Mouse (Mus musculus) cerebellum, adult 11 months (tissue): ENCODE measurements around the gene B4galt7.
"Not testable (repeated sequence)": the region's sequence is repeated elsewhere in the genome, so short reads cannot be mapped to it uniquely, and the experiment has no call there.

ENCODE experiments used
- DNase-seq: peaks from one replicate; pipeline ENCODE4 v3.0.0; 2022

Gene B4galt7

GRCm38 (mm10) chr13:55600657-55601056 is 961 bp downstream of the B4galt7 start:
- no peak for DNase-seq

DNA sequence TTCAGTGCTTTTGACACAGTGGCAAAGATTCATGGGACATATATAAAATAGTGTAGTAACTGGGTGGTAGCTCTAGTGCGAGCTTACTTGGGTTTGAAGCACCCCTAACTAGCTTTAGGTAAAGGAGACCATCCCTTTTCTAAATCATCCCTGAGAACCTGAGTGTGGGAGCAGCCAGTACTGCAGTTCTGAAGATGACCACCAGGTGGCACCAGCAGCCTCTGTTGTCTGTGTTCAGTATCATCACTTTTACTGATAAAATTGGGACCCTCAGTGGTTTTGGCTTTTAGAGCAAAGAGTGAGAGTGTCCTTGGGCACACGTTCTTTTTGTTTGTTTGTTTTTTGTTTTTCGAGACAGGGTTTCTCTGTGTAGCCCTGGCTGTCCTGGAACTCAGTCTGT is 1.9 kb downstream of the B4galt7 start:
- DNase-seq, result peak; percentile 72

- DNase-seq, result no peak
Measured at GRCm38 (mm10) chr13:55604606-55605005, 4.9 kb downstream of the B4galt7 start.

DNA sequence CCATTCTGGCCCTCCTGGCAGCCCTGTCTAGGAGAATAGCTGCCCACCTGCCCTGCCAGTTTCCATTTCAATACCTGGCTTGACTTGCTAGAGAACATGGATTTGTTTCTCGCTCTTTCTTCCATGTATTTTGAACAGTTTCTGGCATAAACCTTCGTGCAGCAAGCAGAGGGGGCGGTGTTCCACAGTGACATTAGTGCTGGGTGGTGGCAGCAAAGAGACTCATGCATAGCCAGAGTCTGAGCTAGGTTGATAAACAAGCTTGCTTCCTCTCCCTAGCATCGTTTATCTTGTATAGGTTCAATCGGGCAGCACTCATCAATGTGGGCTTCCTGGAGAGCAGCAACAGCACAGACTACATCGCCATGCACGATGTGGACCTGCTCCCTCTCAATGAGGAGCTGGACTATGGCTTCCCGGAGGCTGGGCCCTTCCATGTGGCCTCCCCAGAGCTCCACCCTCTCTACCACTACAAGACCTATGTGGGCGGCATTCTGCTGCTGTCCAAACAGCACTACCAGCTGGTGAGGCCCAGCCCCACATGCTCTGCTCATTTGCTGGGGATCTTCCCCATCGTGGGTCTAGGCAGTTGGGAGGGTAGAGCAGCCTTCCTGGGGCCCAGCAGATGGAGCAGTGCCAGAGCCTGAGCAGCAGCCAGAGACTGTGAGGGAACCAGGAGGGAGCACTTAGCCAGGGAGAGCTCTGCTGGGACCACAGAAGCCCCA is 7.4 kb downstream of the B4galt7 start:
- no peak for DNase-seq

GRCm38 (mm10) chr13:55607624-55608006 is 7.9 kb downstream of the B4galt7 start:
- no peak for DNase-seq

- DNase-seq, result no peak
Measured at GRCm38 (mm10) chr13:55611996-55612395, 12.3 kb downstream of the B4galt7 start.

- no peak for DNase-seq
Measured at GRCm38 (mm10) chr13:55613471-55613870, 13.8 kb downstream of the B4galt7 start.

DNA sequence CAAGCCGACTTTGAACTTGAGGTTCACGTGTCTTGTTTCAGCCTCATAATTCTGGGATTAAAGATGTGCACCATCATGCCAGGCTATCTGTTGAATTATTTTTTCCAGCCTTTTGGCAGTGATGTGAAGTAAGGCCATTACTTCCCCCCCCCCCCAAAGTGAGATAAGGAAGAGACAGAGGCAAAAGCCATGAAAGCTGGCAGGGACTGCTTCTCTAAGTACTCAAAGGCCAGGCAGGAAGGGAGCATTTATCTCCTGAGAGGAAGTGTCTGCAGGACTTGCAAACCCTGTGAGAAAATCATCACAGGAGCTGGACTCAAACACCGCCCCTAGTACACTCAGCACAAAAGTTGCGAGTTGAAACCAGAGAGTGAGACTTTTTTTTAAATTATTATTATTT is 19.6 kb downstream of the B4galt7 start:
- no peak for DNase-seq

DNA sequence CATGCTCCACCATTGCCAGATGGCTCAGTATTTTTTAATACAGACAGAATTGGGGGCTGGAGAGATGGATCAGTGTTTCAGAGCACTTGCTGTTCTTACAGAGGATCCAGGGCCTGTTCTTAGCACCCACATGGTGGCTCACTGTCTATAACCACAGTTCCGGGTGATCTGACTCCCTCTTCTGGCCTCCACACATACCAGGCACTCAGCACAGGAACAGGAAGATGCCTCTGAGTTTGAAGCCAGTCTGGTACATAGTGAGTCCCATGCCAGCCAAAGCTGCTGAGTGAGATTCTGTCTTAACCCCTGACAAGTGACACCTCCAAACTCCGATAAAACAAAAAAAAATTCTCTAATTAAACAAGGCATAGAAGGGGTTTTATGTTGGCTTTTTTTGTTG is 20.6 kb downstream of the B4galt7 start:
- DNase-seq, result no peak

GRCm38 (mm10) chr13:55622156-55622648 is 22.5 kb downstream of the B4galt7 start:
- DNase-seq, result not testable (repeated sequence)

DNA sequence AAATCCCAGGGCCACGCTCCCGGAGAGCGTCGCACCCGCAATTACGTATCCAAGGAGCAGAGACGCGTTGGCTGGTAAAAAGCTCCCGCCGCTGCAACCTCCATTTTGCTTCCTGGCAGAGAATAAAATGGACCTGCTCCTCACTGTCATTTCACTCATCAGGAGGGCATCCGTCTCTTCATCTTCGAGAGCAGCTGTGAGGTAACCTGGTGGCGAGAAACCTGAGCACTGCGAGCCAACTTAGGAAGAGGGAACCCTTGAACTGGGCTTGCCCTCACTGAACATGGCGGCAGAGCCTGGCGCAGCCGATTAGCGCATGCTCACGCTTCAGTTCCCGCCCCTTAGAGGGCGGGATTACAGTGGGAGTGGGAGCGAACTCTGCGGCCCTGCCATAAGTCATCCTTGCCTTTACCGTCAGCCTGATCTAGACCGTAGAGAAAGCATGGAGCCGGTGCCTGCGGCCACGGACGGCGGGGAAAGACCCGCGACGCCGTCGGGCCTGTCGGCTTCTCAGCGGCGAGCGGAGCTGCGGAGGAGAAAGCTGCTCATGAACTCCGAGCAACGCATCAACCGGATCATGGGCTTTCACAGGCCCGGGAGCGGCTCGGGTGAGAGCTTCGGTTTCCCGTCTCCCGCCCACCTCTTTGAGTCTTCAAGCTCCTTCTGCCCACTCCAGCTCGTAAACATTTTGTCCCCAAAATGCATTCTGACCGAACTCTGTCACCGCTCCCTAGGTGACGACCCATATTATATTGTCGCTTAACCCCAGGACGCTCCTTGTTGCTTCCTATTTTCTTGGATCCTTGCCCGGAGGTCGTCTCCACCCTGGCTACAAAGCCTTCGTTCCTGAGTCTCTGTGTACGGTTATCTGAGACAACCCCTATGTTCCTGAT is 23.2 kb downstream of the B4galt7 start, which contains the start of gene Caml:
Caml (plus strand) TSS at position 357 of the 893 bp plus-strand sequence.
- DNase-seq, result peak; percentile 84

DNA sequence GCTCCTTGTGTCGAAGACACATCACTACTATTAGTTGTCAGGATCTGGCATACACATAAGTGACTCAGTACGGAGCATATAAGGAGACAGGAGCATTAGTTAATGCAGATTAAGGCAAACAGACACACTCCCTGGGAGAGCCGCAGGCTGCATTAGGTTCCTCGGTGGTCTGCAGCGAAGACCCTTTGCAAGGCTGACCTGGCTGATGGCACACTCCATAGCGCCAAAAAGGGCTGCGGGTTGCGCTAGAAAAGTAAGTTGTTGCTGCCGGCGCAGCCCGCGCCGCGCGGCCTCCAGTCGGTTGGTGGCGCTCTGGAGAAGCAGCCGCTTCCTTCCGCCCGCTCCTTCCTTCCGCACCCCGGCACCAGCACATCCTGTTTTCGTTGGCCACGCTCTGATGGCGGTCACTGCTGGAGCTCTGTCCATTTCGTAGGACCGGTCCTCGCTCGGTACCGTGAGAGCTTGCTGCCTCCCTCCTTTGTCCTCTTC is 35.0 kb downstream of the B4galt7 start, which contains the start of gene Ddx46:
Ddx46 (plus strand) TSS at position 389 of the 489 bp plus-strand sequence.
- DNase-seq, result peak; percentile 83

DNA sequence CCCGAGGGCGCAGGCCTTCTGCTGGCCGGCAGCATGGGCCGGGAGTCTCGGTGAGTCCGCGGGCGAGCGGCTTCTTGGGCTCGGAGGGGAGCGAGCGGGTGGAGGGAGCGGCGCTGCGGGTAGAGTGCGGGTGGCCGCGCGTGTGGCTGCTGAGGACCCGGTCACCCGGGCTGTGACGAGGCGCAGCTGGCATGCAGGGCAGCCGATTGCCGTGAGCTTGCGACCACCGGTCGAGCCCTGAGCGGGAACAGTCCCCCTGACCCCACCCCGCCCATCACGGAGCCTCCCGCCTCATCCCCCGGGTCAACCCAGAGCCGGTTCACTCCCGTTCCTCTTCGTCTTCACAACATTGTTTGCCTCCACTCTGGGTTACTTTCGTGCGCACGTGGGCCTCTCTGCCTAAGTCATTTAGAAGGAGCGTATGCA is 35.5 kb downstream of the B4galt7 start:
- DNase-seq, result no peak

DNA sequence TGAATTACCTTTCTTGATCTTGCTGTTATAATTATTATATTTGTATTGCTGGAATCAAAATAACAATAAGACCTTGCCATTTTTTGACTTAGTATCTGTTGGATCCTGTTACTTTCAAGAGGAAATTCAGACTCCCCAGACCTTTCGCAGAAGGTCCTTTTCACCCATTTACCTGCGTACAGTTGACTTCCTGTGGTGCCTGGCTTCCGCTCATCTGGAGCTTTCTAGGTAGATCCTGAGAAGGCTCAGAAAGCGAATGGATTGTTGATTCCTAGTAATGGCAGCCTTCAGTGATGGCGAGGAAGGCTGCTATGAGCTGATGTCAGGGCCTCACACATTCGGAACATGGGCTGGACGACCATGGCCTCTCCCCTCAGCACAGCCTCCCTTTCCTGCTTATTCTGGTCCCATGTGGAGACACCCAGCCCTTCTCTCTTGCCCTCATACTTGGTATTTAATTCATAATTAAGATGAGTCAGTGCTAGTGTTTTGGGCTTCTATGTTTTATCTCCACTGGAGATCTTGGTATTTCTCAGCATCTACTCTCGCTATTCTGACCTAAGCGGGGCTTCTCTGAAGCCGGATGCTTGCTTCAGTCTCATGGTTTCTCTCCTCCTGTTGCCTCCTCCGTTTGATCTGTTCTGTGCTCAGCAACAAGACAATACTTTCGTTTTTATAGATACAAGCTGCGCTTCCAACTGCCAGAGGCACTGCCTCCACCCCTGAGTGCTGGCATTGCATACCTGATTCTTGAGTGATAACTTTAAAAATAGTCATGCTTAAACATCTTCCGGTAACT is 36.7 kb downstream of the B4galt7 start:
- DNase-seq, result no peak

DNA sequence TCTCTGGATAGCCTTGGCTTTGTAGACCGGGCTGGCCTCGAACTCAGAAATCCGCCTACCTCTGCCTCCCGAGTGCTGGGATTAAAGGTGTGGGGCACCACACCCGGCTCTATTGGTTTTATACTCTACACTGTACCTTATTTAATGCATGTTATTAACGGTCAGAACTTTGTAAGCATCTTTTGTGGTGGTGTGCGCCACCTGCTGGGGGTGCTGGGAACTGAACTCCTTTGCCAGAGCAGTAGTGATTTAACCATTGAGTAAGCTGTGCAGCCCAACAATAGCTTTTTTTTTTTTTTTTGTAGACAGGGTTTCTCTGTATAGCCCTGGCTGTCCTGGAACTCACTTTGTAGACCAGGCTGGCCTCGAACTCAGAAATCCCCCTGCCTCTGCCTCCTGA is 40.8 kb downstream of the B4galt7 start:
- peak; percentile 54 for DNase-seq

DNA sequence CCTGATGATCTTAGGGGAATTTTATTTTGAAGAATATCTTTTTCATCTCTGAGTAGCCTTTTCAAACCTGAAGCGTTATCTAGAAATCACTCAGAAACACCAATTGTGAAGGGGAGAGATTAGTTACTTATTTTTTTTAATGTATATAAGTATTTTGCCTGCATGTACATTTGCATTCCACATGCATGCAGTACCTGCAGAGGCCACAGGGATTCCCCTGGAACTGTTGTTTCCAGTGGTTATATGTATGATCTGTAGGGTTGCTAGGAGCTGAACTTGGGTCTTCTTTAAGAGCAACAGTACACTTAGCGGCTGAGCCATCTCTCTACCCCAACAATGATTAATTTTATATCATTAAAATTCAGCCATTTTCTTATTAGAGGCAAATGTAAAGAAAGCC is 44.8 kb downstream of the B4galt7 start:
- no peak for DNase-seq

GRCm38 (mm10) chr13:55650098-55650497 is 50.4 kb downstream of the B4galt7 start:
- DNase-seq, result no peak

DNA sequence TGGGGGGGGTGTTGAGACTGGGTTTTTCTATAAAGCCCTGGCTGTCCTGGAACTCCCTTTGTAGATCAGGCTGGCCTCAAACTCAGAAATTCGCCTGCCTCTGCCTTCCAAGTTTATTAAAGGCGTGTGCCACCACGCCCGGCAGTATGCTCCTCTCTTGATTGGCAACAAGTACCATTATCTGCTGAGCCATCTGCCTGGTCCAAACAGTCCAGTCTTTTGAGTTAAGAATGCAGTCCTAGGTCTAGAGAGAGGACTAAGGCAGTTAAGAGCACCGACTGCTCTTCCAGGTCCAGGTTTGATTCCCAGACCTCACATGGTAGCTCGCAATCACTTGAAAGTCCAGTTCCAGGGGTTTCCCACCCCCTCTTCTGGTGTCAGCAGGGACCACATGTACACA is 51.3 kb downstream of the B4galt7 start:
- DNase-seq, result no peak
